Mouse (Mus musculus) CH12.LX (cell line): ENCODE measurements around the gene Tns4. TPM values are rescaled to one million over a fixed set of nuclear protein-coding genes. Genes with fewer than 3 reads are reported as not detected.
A peak's percentile ranks its signal among the peaks of the same experiment; 100 is the strongest.

Source experiments
- DNase-seq: peaks from one replicate; pipeline ENCODE4 v3.0.0-alpha.2; 2013; ENCODE audit errors: extremely low read depth
- H3K27ac ChIP-seq: 2 replicates; pipeline ENCODE4 v1.5.1; 2012; ENCODE audit warnings: low read depth, mild to moderate bottlenecking, control low read depth, moderate library complexity; ENCODE audit not compliant: insufficient read depth
- H3K27me3 ChIP-seq: replicated peaks from 2 replicates; pipeline ENCODE3; 2012; ENCODE audit warnings: inconsistent platforms
- H3K36me3 ChIP-seq, 2 experiments: replicated peaks in 1 of 2; 2 replicates each; pipeline versions ENCODE3 to v1.6.1; 2012; ENCODE audit warnings: inconsistent platforms in 1 of 2, low read length in 1 of 2, mild to moderate bottlenecking in 1 of 2, mixed read lengths in 1 of 2, moderate library complexity in 1 of 2; ENCODE audit not compliant: control insufficient read depth in 1 of 2, insufficient read depth in 1 of 2
- H3K4me1 ChIP-seq, 2 experiments: 2 replicates each; pipeline ENCODE4 v1.6.1; 2012; ENCODE audit warnings: inconsistent platforms in 1 of 2, moderate library complexity in 1 of 2; ENCODE audit not compliant: insufficient read depth in 2 of 2, control insufficient read depth in 1 of 2
- H3K4me2 ChIP-seq: 2 replicates; pipeline ENCODE4 v1.6.1; 2012; ENCODE audit warnings: low read depth, mild to moderate bottlenecking, control low read depth; ENCODE audit not compliant: poor library complexity, insufficient read depth, severe bottlenecking
- H3K4me3 ChIP-seq, 3 experiments: fragments of 150-350 bp in 1 of 3; sonication (generic) in 1 of 3; replicated peaks in 1 of 3; 2 replicates each; pipeline versions ENCODE3 to v1.5.1; 2011 to 2012; ENCODE audit warnings: low read depth in 2 of 3, low read length in 2 of 3, mild to moderate bottlenecking in 2 of 3, moderate library complexity in 2 of 3, control low read depth in 1 of 3, improper control_type of control experiment in 1 of 3, inconsistent platforms in 1 of 3, mixed read lengths in 1 of 3; ENCODE audit not compliant: poor library complexity in 1 of 3
- H3K79me2 ChIP-seq: replicated peaks from 2 replicates; pipeline ENCODE4 v1.6.1; 2012; ENCODE audit warnings: mild to moderate bottlenecking, moderate library complexity; ENCODE audit not compliant: control insufficient read depth, poor library complexity, insufficient read depth, severe bottlenecking; ENCODE audit errors: extremely low read depth
- H3K9ac ChIP-seq: 2 replicates; pipeline ENCODE4 v1.6.1; 2012; ENCODE audit warnings: low read depth, mild to moderate bottlenecking, control low read depth, moderate library complexity; ENCODE audit not compliant: insufficient read depth
- H3K9me3 ChIP-seq: replicated peaks from 2 replicates; pipeline ENCODE3; 2012; ENCODE audit warnings: low read length, inconsistent platforms, mixed read lengths
- BHLHE40 ChIP-seq: IDR thresholded peaks from 2 replicates; pipeline ENCODE4 v1.6.1; 2011; ENCODE audit warnings: mild to moderate bottlenecking, low read depth, low read length, improper control_type of control experiment
- CHD1 ChIP-seq: IDR thresholded peaks from 2 replicates; pipeline ENCODE4 v1.6.1; 2012; ENCODE audit warnings: low read depth, low read length, improper control_type of control experiment, inconsistent platforms
- CHD2 ChIP-seq: IDR thresholded peaks from 2 replicates; pipeline ENCODE4 v1.6.1; 2011; ENCODE audit warnings: low read length, improper control_type of control experiment
- CTCF ChIP-seq, 2 experiments: IDR thresholded peaks in 1 of 2; conservative IDR thresholded peaks in 1 of 2; 2 replicates each; pipeline ENCODE4 v1.5.1; 2011 to 2012; ENCODE audit warnings: low read depth in 2 of 2, low read length in 2 of 2, improper control_type of control experiment in 1 of 2, inconsistent platforms in 1 of 2, mild to moderate bottlenecking in 1 of 2, moderate library complexity in 1 of 2
- ELF1 ChIP-seq: IDR thresholded peaks from 2 replicates; pipeline ENCODE4 v1.6.1; 2014; ENCODE audit warnings: low read depth, mild to moderate bottlenecking, inconsistent platforms, low read length, improper control_type of control experiment
- EP300 ChIP-seq: IDR thresholded peaks from 2 replicates; pipeline ENCODE4 v1.6.1; 2011; ENCODE audit warnings: low read length, improper control_type of control experiment
- ETS1 ChIP-seq: conservative IDR thresholded peaks from 2 replicates; pipeline ENCODE4 v1.6.1; 2012; ENCODE audit warnings: low read depth, mild to moderate bottlenecking, inconsistent platforms, low read length, improper control_type of control experiment, moderate library complexity
- IRF4 ChIP-seq: IDR thresholded peaks from 2 replicates; pipeline ENCODE4 v1.6.1; 2014; ENCODE audit warnings: low read depth, mild to moderate bottlenecking, inconsistent platforms, low read length, improper control_type of control experiment
- JUN ChIP-seq: IDR thresholded peaks from 2 replicates; pipeline ENCODE4 v1.6.1; 2011; ENCODE audit warnings: low read depth, mild to moderate bottlenecking, low read length, improper control_type of control experiment, moderate library complexity; ENCODE audit not compliant: insufficient read depth
- JUND ChIP-seq: conservative IDR thresholded peaks from 2 replicates; pipeline ENCODE4 v1.6.1; 2011; ENCODE audit warnings: low read depth, low read length, improper control_type of control experiment
- KAT2A ChIP-seq: IDR thresholded peaks from 2 replicates; pipeline ENCODE4 v1.6.1; 2012; ENCODE audit warnings: low read length, improper control_type of control experiment, inconsistent platforms; ENCODE audit not compliant: insufficient replicate concordance
- MAFK ChIP-seq: IDR thresholded peaks from 2 replicates; pipeline ENCODE4 v1.6.1; 2011; ENCODE audit warnings: low read length, improper control_type of control experiment; ENCODE audit not compliant: insufficient replicate concordance
- MAX ChIP-seq: IDR thresholded peaks from 2 replicates; pipeline ENCODE4 v1.6.1; 2011; ENCODE audit warnings: low read length, improper control_type of control experiment
- MAZ ChIP-seq: IDR thresholded peaks from 2 replicates; pipeline ENCODE4 v1.6.1; 2012; ENCODE audit warnings: low read depth, mild to moderate bottlenecking, inconsistent platforms, low read length, improper control_type of control experiment, moderate library complexity
- MEF2A ChIP-seq: IDR thresholded peaks from 2 replicates; pipeline ENCODE4 v1.6.1; 2014; ENCODE audit warnings: low read depth, mild to moderate bottlenecking, inconsistent platforms, low read length, improper control_type of control experiment, borderline replicate concordance
- MXI1 ChIP-seq: IDR thresholded peaks from 2 replicates; pipeline ENCODE4 v1.6.1; 2011; ENCODE audit warnings: mild to moderate bottlenecking, low read depth, low read length, improper control_type of control experiment
- MYC ChIP-seq: IDR thresholded peaks from 2 replicates; pipeline ENCODE4 v1.6.1; 2011; ENCODE audit warnings: low read depth, mild to moderate bottlenecking, improper control_type of control experiment, low read length
- NRF1 ChIP-seq: IDR thresholded peaks from 2 replicates; pipeline ENCODE4 v1.6.1; 2014; ENCODE audit warnings: low read depth, mild to moderate bottlenecking, inconsistent platforms, low read length, improper control_type of control experiment, moderate library complexity
- PAX5 ChIP-seq: IDR thresholded peaks from 2 replicates; pipeline ENCODE4 v1.6.1; 2012; ENCODE audit warnings: low read length, inconsistent platforms, mixed read lengths
- RAD21 ChIP-seq: IDR thresholded peaks from 2 replicates; pipeline ENCODE4 v1.6.1; 2011; ENCODE audit warnings: low read depth, mild to moderate bottlenecking, low read length, improper control_type of control experiment, moderate library complexity
- RCOR1 ChIP-seq: conservative IDR thresholded peaks from 2 replicates; pipeline ENCODE4 v1.6.1; 2012; ENCODE audit warnings: low read depth, mild to moderate bottlenecking, inconsistent platforms, low read length, improper control_type of control experiment
- SMC3 ChIP-seq: IDR thresholded peaks from 2 replicates; pipeline ENCODE4 v1.6.1; 2011; ENCODE audit warnings: low read depth, low read length, improper control_type of control experiment
- TBP ChIP-seq: conservative IDR thresholded peaks from 2 replicates; pipeline ENCODE4 v1.6.1; 2011; ENCODE audit warnings: low read depth, low read length, improper control_type of control experiment
- UBTF ChIP-seq: IDR thresholded peaks from 2 replicates; pipeline ENCODE4 v1.6.1; 2012; ENCODE audit warnings: low read depth, mild to moderate bottlenecking, inconsistent platforms, low read length, improper control_type of control experiment, moderate library complexity
- USF2 ChIP-seq: conservative IDR thresholded peaks from 2 replicates; pipeline ENCODE4 v1.6.1; 2011; ENCODE audit warnings: low read depth, low read length, improper control_type of control experiment
- ZC3H11A ChIP-seq: IDR thresholded peaks from 2 replicates; pipeline ENCODE4 v1.6.1; 2012; ENCODE audit warnings: low read depth, mild to moderate bottlenecking, inconsistent platforms, low read length, improper control_type of control experiment
- ZKSCAN1 ChIP-seq: IDR thresholded peaks from 2 replicates; pipeline ENCODE4 v1.6.1; 2012; ENCODE audit warnings: low read depth, inconsistent platforms, low read length, improper control_type of control experiment, borderline replicate concordance
- dilution Hi-C: fragments of 300-500 bp; cut with MboI; formaldehyde crosslinking; loops from 2 replicates; pipeline ENCODE4 v1.14.3; 2020; ENCODE audit warnings: low sequenced_read_pairs; ENCODE audit not compliant: extremely low pct_unique_long_range_greater_than_20kb, extremely low pct_ligation_motif_present
- in situ Hi-C: fragments of 300-500 bp; cut with MboI; formaldehyde crosslinking; loops from 3 replicates; pipeline ENCODE4 v1.14.3; 2019; ENCODE audit warnings: low sequenced_read_pairs, low pct_ligation_motif_present, low pct_unique_long_range_greater_than_20kb, mixed read lengths
- polyA plus RNA-seq: library from polyadenylated mRNA; unstranded; fragments of >175 nt; gene quantifications from 2 replicates; pipeline ENCODE4 v1.2.1, GENCODE M21; 2012; ENCODE audit warnings: low read depth; ENCODE audit not compliant: insufficient read length
- total RNA-seq, 2 experiments: library from RNA; depleted of rRNA; stranded (reverse); fragments of 300-350 nt in 1 of 2; fragments of >200 nt in 1 of 2; gene quantifications; 2 replicates each; pipeline ENCODE4 v1.2.3; 2012 to 2014

The Tns4 gene
- total and polyA plus RNA-seq, 3 experiments: 0.04 to 0.11 TPM; not detected in 1

GRCm38 (mm10) chr11:99067591-99067990 lies 21.5 kb downstream of the Tns4 start:
- DNase-seq: no peak
- no peak overlapping the region for H3K27ac ChIP-seq
- H3K27me3 ChIP-seq: peaks cover 20% of the 10 kb centered on the region
- TF ChIP-seq IRF4: no peak
- no peak for TF ChIP-seq RAD21
- no peak for TF ChIP-seq BHLHE40
- TF ChIP-seq SMC3: no peak
- no peak for TF ChIP-seq ZC3H11A
- TF ChIP-seq MAZ: no peak
- TF ChIP-seq JUN: no peak
- no peak for TF ChIP-seq MAX
- no peak for TF ChIP-seq MAFK
- no peak for TF ChIP-seq EP300
- TF ChIP-seq JUND: no peak
- no peak for TF ChIP-seq CHD1
- no peak for TF ChIP-seq MEF2A
- TF ChIP-seq ZKSCAN1: no peak
- TF ChIP-seq UBTF: no peak
- no peak for TF ChIP-seq KAT2A
- no peak for TF ChIP-seq NRF1
- TF ChIP-seq PAX5: no peak
- TF ChIP-seq, all 38 proteins: peak for 0
- no peaks in the 10 kb centered on the region for H3K79me2 ChIP-seq
- in situ Hi-C loops (loop anchor here (5.0 kb wide), 1 partner anchor 35 kb away; no protein-coding TSS in a partner anchor), dilution Hi-C loops (no loop called here)
- H3K9me3 ChIP-seq: no peaks in the 10 kb centered on the region
- no peak overlapping the region for H3K9ac ChIP-seq
- no peak overlapping the region for H3K4me2 ChIP-seq
- H3K4me3 ChIP-seq: no peak overlapping the region
- peaks cover 6 to 19% of the 10 kb centered on the region in 2 experiments; a peak in 3 of 4 replicates for H3K4me1 ChIP-seq
- H3K36me3 ChIP-seq: no peaks in the 10 kb centered on the region

- H3K79me2 ChIP-seq: no peaks in the 10 kb centered on the region
These were observed 23.1 kb downstream of the Tns4 start for GRCm38 (mm10) chr11:99065979-99066378.

More at GRCm38 (mm10) chr11:99065979-99066378, 23.1 kb downstream of the Tns4 start:
- Histone ChIP-seq H3K4me2 (no peak overlapping the region), H3K27ac (no peak overlapping the region), H3K27me3 (peaks cover 13% of the 10 kb centered on the region), H3K9me3 (no peaks in the 10 kb centered on the region)
- in situ Hi-C loops: loop anchor here (5.0 kb wide), 1 partner anchor 36 kb away; no protein-coding TSS in a partner anchor
- peak; percentile 91 for DNase-seq
- TF ChIP-seq USF2: no peak
- no peak for TF ChIP-seq ETS1
- TF ChIP-seq SMC3: peak; percentile 92
- no peak for TF ChIP-seq CHD2
- TF ChIP-seq MXI1: peak; percentile 43; the same call in 1 of the 2 replicates
- peak; percentile 96 for TF ChIP-seq MYC
- no peak for TF ChIP-seq CHD1
- no peak for TF ChIP-seq MAZ
- TF ChIP-seq CTCF (conservative IDR thresholded peaks at IDR 0.05 in 1 of 2, IDR thresholded peaks at IDR 0.05 in 1 of 2; ENCODE audit: low read depth in 2 of 2, low read length in 2 of 2): peak; percentile 87 to 92
- TF ChIP-seq MAFK: no peak
- TF ChIP-seq TBP: no peak
- no peak for TF ChIP-seq RCOR1
- TF ChIP-seq ZKSCAN1: no peak
- peak; percentile 69 for TF ChIP-seq RAD21
- TF ChIP-seq MAX: peak; percentile 93
- no peak for TF ChIP-seq ELF1
- TF ChIP-seq UBTF: no peak
- TF ChIP-seq, all 38 proteins: peak for 6
- dilution Hi-C loops: no loop called here
- Histone ChIP-seq H3K36me3 (no peaks in the 10 kb centered on the region), H3K4me1 (peaks cover 6 to 17% of the 10 kb centered on the region in 2 experiments; a peak in 3 of 4 replicates), H3K4me3 (no peak overlapping the region), H3K9ac (no peak overlapping the region)
